Mouse (Mus musculus) regulatory T cell (primary cell): ENCODE results near the gene Mucl1.
"Not testable (repeated sequence)": the region's sequence is repeated elsewhere in the genome, so short reads cannot be mapped to it uniquely, and the experiment has no call there.

Source experiments
- in situ Hi-C: fragments of 300-600 bp; cut with MboI, MseI; formaldehyde crosslinking; loops from one replicate; pipeline ENCODE4 v1.15.1; 2025; ENCODE audit warnings: high pct_unique_total_duplicates

Gene Mucl1

GRCm38 (mm10) chr15:103755369-103755768 lies at the start of gene Mucl1:
Gene Mucl1 (minus strand): TSS chr15:103755469.
- in situ Hi-C loops, result no loop called here

DNA sequence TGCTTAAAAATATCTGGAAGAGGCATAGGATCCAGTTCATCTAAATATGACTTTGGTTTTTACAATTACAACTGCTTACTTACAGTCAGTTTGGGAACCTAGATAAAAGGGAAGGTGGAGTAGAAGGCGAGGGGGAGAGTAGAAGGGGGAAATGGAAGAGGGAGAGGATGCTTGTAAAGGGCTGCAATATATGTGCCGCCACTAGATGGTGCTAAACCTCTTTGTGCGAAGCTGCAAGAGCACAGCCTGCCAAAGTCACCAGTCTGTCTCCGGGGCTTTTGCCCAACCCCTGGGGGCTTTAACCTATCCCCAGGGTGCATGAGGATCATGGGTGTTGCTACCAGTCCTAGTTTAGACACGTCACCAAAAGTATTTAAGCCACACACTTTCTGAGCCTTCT lies 11.6 kb upstream of the Mucl1 start:
- in situ Hi-C loops, result not testable (repeated sequence)

DNA sequence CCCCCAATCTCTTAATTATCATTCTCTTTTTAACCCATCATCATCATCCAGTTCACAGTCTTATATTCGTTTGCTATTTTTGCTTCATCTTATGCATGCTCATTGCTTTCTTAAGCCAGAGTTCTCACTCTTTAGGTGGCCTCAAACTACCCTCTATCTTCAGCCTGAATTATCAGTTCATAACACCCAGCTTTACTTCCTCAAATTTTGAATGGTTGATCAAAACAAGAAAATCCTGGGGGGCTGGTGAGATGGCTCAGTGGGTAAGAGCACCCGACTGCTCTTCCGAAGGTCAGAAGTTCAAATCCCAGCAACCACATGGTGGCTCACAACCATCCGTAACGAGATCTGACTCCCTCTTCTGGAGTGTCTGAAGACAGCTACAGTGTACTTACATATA lies 38.4 kb downstream of the Mucl1 start:
- in situ Hi-C loops, result loop anchor here (5.0 kb wide), 2 partner anchors 60 to 105 kb away; no protein-coding TSS in a partner anchor
